Mouse (Mus musculus) CH12.LX (cell line): ENCODE data around the gene Ccl17. TPM values are rescaled to one million over a fixed set of nuclear protein-coding genes. Genes with fewer than 3 reads are reported as not detected.

Experiments
- DNase-seq: peaks from one replicate; pipeline ENCODE4 v3.0.0-alpha.2; 2013; ENCODE audit errors: extremely low read depth
- H3K27ac ChIP-seq: 2 replicates; pipeline ENCODE4 v1.5.1; 2012; ENCODE audit warnings: low read depth, mild to moderate bottlenecking, control low read depth, moderate library complexity; ENCODE audit not compliant: insufficient read depth
- H3K27me3 ChIP-seq: replicated peaks from 2 replicates; pipeline ENCODE3; 2012; ENCODE audit warnings: inconsistent platforms
- H3K36me3 ChIP-seq, 2 experiments: replicated peaks in 1 of 2; 2 replicates each; pipeline versions ENCODE3 to v1.6.1; 2012; ENCODE audit warnings: inconsistent platforms in 1 of 2, low read length in 1 of 2, mild to moderate bottlenecking in 1 of 2, mixed read lengths in 1 of 2, moderate library complexity in 1 of 2; ENCODE audit not compliant: control insufficient read depth in 1 of 2, insufficient read depth in 1 of 2
- H3K4me1 ChIP-seq, 2 experiments: 2 replicates each; pipeline ENCODE4 v1.6.1; 2012; ENCODE audit warnings: inconsistent platforms in 1 of 2, moderate library complexity in 1 of 2; ENCODE audit not compliant: insufficient read depth in 2 of 2, control insufficient read depth in 1 of 2
- H3K4me2 ChIP-seq: 2 replicates; pipeline ENCODE4 v1.6.1; 2012; ENCODE audit warnings: low read depth, mild to moderate bottlenecking, control low read depth; ENCODE audit not compliant: poor library complexity, insufficient read depth, severe bottlenecking
- H3K4me3 ChIP-seq, 3 experiments: fragments of 150-350 bp in 1 of 3; sonication (generic) in 1 of 3; replicated peaks in 1 of 3; 2 replicates each; pipeline versions ENCODE3 to v1.5.1; 2011 to 2012; ENCODE audit warnings: low read depth in 2 of 3, low read length in 2 of 3, mild to moderate bottlenecking in 2 of 3, moderate library complexity in 2 of 3, control low read depth in 1 of 3, improper control_type of control experiment in 1 of 3, inconsistent platforms in 1 of 3, mixed read lengths in 1 of 3; ENCODE audit not compliant: poor library complexity in 1 of 3
- H3K79me2 ChIP-seq: replicated peaks from 2 replicates; pipeline ENCODE4 v1.6.1; 2012; ENCODE audit warnings: mild to moderate bottlenecking, moderate library complexity; ENCODE audit not compliant: control insufficient read depth, poor library complexity, insufficient read depth, severe bottlenecking; ENCODE audit errors: extremely low read depth
- H3K9ac ChIP-seq: 2 replicates; pipeline ENCODE4 v1.6.1; 2012; ENCODE audit warnings: low read depth, mild to moderate bottlenecking, control low read depth, moderate library complexity; ENCODE audit not compliant: insufficient read depth
- H3K9me3 ChIP-seq: replicated peaks from 2 replicates; pipeline ENCODE3; 2012; ENCODE audit warnings: low read length, inconsistent platforms, mixed read lengths
- BHLHE40 ChIP-seq: IDR thresholded peaks from 2 replicates; pipeline ENCODE4 v1.6.1; 2011; ENCODE audit warnings: mild to moderate bottlenecking, low read depth, low read length, improper control_type of control experiment
- CHD1 ChIP-seq: IDR thresholded peaks from 2 replicates; pipeline ENCODE4 v1.6.1; 2012; ENCODE audit warnings: low read depth, low read length, improper control_type of control experiment, inconsistent platforms
- CTCF ChIP-seq, 2 experiments: IDR thresholded peaks in 1 of 2; conservative IDR thresholded peaks in 1 of 2; 2 replicates each; pipeline ENCODE4 v1.5.1; 2011 to 2012; ENCODE audit warnings: low read depth in 2 of 2, low read length in 2 of 2, improper control_type of control experiment in 1 of 2, inconsistent platforms in 1 of 2, mild to moderate bottlenecking in 1 of 2, moderate library complexity in 1 of 2
- E2F4 ChIP-seq: IDR thresholded peaks from 2 replicates; pipeline ENCODE4 v1.6.1; 2011; ENCODE audit warnings: low read depth, low read length, improper control_type of control experiment; ENCODE audit not compliant: insufficient replicate concordance
- ELF1 ChIP-seq: IDR thresholded peaks from 2 replicates; pipeline ENCODE4 v1.6.1; 2014; ENCODE audit warnings: low read depth, mild to moderate bottlenecking, inconsistent platforms, low read length, improper control_type of control experiment
- EP300 ChIP-seq: IDR thresholded peaks from 2 replicates; pipeline ENCODE4 v1.6.1; 2011; ENCODE audit warnings: low read length, improper control_type of control experiment
- ETS1 ChIP-seq: conservative IDR thresholded peaks from 2 replicates; pipeline ENCODE4 v1.6.1; 2012; ENCODE audit warnings: low read depth, mild to moderate bottlenecking, inconsistent platforms, low read length, improper control_type of control experiment, moderate library complexity
- GABPA ChIP-seq: IDR thresholded peaks from 2 replicates; pipeline ENCODE4 v1.6.1; 2012; ENCODE audit warnings: low read depth, low read length, improper control_type of control experiment, inconsistent platforms; ENCODE audit not compliant: insufficient replicate concordance
- HCFC1 ChIP-seq: IDR thresholded peaks from 2 replicates; pipeline ENCODE4 v1.6.1; 2012; ENCODE audit warnings: low read depth, mild to moderate bottlenecking, inconsistent platforms, low read length, improper control_type of control experiment
- IRF4 ChIP-seq: IDR thresholded peaks from 2 replicates; pipeline ENCODE4 v1.6.1; 2014; ENCODE audit warnings: low read depth, mild to moderate bottlenecking, inconsistent platforms, low read length, improper control_type of control experiment
- JUN ChIP-seq: IDR thresholded peaks from 2 replicates; pipeline ENCODE4 v1.6.1; 2011; ENCODE audit warnings: low read depth, mild to moderate bottlenecking, low read length, improper control_type of control experiment, moderate library complexity; ENCODE audit not compliant: insufficient read depth
- JUND ChIP-seq: conservative IDR thresholded peaks from 2 replicates; pipeline ENCODE4 v1.6.1; 2011; ENCODE audit warnings: low read depth, low read length, improper control_type of control experiment
- KAT2A ChIP-seq: IDR thresholded peaks from 2 replicates; pipeline ENCODE4 v1.6.1; 2012; ENCODE audit warnings: low read length, improper control_type of control experiment, inconsistent platforms; ENCODE audit not compliant: insufficient replicate concordance
- MAFK ChIP-seq: IDR thresholded peaks from 2 replicates; pipeline ENCODE4 v1.6.1; 2011; ENCODE audit warnings: low read length, improper control_type of control experiment; ENCODE audit not compliant: insufficient replicate concordance
- MAX ChIP-seq: IDR thresholded peaks from 2 replicates; pipeline ENCODE4 v1.6.1; 2011; ENCODE audit warnings: low read length, improper control_type of control experiment
- MAZ ChIP-seq: IDR thresholded peaks from 2 replicates; pipeline ENCODE4 v1.6.1; 2012; ENCODE audit warnings: low read depth, mild to moderate bottlenecking, inconsistent platforms, low read length, improper control_type of control experiment, moderate library complexity
- MEF2A ChIP-seq: IDR thresholded peaks from 2 replicates; pipeline ENCODE4 v1.6.1; 2014; ENCODE audit warnings: low read depth, mild to moderate bottlenecking, inconsistent platforms, low read length, improper control_type of control experiment, borderline replicate concordance
- MXI1 ChIP-seq: IDR thresholded peaks from 2 replicates; pipeline ENCODE4 v1.6.1; 2011; ENCODE audit warnings: mild to moderate bottlenecking, low read depth, low read length, improper control_type of control experiment
- MYC ChIP-seq: IDR thresholded peaks from 2 replicates; pipeline ENCODE4 v1.6.1; 2011; ENCODE audit warnings: low read depth, mild to moderate bottlenecking, improper control_type of control experiment, low read length
- NELFE ChIP-seq: IDR thresholded peaks from 2 replicates; pipeline ENCODE4 v1.6.1; 2011; ENCODE audit warnings: low read depth, low read length, improper control_type of control experiment
- PAX5 ChIP-seq: IDR thresholded peaks from 2 replicates; pipeline ENCODE4 v1.6.1; 2012; ENCODE audit warnings: low read length, inconsistent platforms, mixed read lengths
- POLR2A ChIP-seq: IDR thresholded peaks from 2 replicates; pipeline ENCODE4 v1.6.1; 2011; ENCODE audit warnings: low read depth, mild to moderate bottlenecking, improper control_type of control experiment, low read length
- POLR2AphosphoS2 ChIP-seq: IDR thresholded peaks from 2 replicates; pipeline ENCODE4 v1.6.1; 2011; ENCODE audit warnings: low read depth, low read length, improper control_type of control experiment
- RAD21 ChIP-seq: IDR thresholded peaks from 2 replicates; pipeline ENCODE4 v1.6.1; 2011; ENCODE audit warnings: low read depth, mild to moderate bottlenecking, low read length, improper control_type of control experiment, moderate library complexity
- RCOR1 ChIP-seq: conservative IDR thresholded peaks from 2 replicates; pipeline ENCODE4 v1.6.1; 2012; ENCODE audit warnings: low read depth, mild to moderate bottlenecking, inconsistent platforms, low read length, improper control_type of control experiment
- SIN3A ChIP-seq: IDR thresholded peaks from 2 replicates; pipeline ENCODE4 v1.6.1; 2012; ENCODE audit warnings: low read length, improper control_type of control experiment, inconsistent platforms
- SMC3 ChIP-seq: IDR thresholded peaks from 2 replicates; pipeline ENCODE4 v1.6.1; 2011; ENCODE audit warnings: low read depth, low read length, improper control_type of control experiment
- TBP ChIP-seq: conservative IDR thresholded peaks from 2 replicates; pipeline ENCODE4 v1.6.1; 2011; ENCODE audit warnings: low read depth, low read length, improper control_type of control experiment
- TCF12 ChIP-seq: IDR thresholded peaks from 2 replicates; pipeline ENCODE4 v1.6.1; 2014; ENCODE audit warnings: low read depth, mild to moderate bottlenecking, inconsistent platforms, low read length, improper control_type of control experiment
- UBTF ChIP-seq: IDR thresholded peaks from 2 replicates; pipeline ENCODE4 v1.6.1; 2012; ENCODE audit warnings: low read depth, mild to moderate bottlenecking, inconsistent platforms, low read length, improper control_type of control experiment, moderate library complexity
- USF2 ChIP-seq: conservative IDR thresholded peaks from 2 replicates; pipeline ENCODE4 v1.6.1; 2011; ENCODE audit warnings: low read depth, low read length, improper control_type of control experiment
- ZC3H11A ChIP-seq: IDR thresholded peaks from 2 replicates; pipeline ENCODE4 v1.6.1; 2012; ENCODE audit warnings: low read depth, mild to moderate bottlenecking, inconsistent platforms, low read length, improper control_type of control experiment
- ZKSCAN1 ChIP-seq: IDR thresholded peaks from 2 replicates; pipeline ENCODE4 v1.6.1; 2012; ENCODE audit warnings: low read depth, inconsistent platforms, low read length, improper control_type of control experiment, borderline replicate concordance
- ZMIZ1 ChIP-seq: IDR thresholded peaks from 2 replicates; pipeline ENCODE4 v1.6.1; 2012; ENCODE audit warnings: low read depth, mild to moderate bottlenecking, inconsistent platforms, low read length, improper control_type of control experiment
- ZNF384 ChIP-seq: IDR thresholded peaks from 2 replicates; pipeline ENCODE4 v1.6.1; 2012; ENCODE audit warnings: low read depth, low read length, improper control_type of control experiment, inconsistent platforms
- dilution Hi-C: fragments of 300-500 bp; cut with MboI; formaldehyde crosslinking; loops from 2 replicates; pipeline ENCODE4 v1.14.3; 2020; ENCODE audit warnings: low sequenced_read_pairs; ENCODE audit not compliant: extremely low pct_unique_long_range_greater_than_20kb, extremely low pct_ligation_motif_present
- in situ Hi-C: fragments of 300-500 bp; cut with MboI; formaldehyde crosslinking; loops from 3 replicates; pipeline ENCODE4 v1.14.3; 2019; ENCODE audit warnings: low sequenced_read_pairs, low pct_ligation_motif_present, low pct_unique_long_range_greater_than_20kb, mixed read lengths
- polyA plus RNA-seq: library from polyadenylated mRNA; unstranded; fragments of >175 nt; gene quantifications from 2 replicates; pipeline ENCODE4 v1.2.1, GENCODE M21; 2012; ENCODE audit warnings: low read depth; ENCODE audit not compliant: insufficient read length
- total RNA-seq, 2 experiments: library from RNA; depleted of rRNA; stranded (reverse); fragments of 300-350 nt in 1 of 2; fragments of >200 nt in 1 of 2; gene quantifications; 2 replicates each; pipeline ENCODE4 v1.2.3; 2012 to 2014

Gene Ccl17
- total and polyA plus RNA-seq, 3 experiments, result 1.3 to 2.6 (median 2.1) TPM

DNA sequence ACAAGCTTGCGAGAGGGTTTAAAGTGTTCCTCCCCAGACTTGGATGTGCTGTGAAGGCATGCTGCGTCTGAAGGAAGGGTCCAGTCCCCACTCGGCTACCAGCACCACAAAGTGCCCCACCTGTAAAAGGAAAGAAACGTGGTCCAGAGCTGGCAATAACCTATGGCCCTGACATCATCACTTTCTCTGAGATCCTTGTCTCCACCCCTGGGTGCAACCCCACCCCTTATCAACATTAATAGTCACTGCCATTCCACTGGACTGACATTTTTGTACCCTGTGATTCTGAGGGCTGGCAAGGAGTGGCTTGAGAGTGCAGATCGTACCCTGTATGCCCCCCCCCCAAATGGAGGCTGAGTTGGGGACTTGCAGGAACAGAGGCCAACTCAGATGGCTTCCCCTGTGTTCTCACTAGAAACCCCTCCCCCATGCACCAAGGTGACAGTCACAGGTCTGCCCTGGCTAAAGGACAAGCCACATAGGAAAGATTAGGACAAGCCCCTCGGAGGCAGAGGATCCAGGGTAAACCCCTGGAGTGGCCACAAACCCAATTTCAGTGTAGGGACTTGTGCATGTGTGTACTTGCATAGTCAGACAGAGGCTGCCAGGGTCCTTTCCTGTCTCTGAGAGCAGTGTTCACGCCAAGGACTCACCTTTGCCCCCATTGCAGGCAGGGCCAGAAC is 29.0 kb upstream of the Ccl17 start (continued):
- no peak for TF ChIP-seq MAFK
- no peak for TF ChIP-seq ZMIZ1
- TF ChIP-seq ETS1, result no peak; the same call in 1 of the 2 replicates
- TF ChIP-seq NELFE, result peak; percentile 63; the same call in 1 of the 2 replicates
- peak; percentile 57; the same call in 1 of the 2 replicates for TF ChIP-seq TCF12
- TF ChIP-seq KAT2A, result 0 out of 2 replicates have a peak, but pooled peaks have one; percentile 20
- no peak for TF ChIP-seq POLR2AphosphoS2

DNA sequence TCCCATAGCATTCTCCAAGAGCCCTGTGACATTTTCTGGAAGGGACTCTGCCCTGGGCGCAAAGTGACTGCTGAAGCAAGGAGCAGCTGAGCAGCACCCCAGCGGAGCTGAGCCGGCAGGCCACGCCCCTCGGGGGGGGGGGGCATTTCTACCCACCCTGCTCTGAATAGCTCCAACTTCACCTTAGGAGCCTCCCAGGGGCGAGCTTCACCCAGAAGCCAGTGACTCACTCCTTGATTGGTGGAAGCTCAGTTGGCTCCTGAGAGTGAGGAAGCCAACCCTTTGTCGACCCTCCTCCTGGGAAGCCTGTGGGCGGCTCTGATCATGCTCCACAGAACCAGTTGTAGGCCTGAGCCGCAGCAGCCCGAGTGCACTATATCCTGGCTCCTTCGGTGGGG is 28.4 kb upstream of the Ccl17 start:
- DNase-seq, result peak; percentile 97
- H3K9ac ChIP-seq, result peak overlapping the region; percentile 97
- dilution Hi-C loops (no loop called here), in situ Hi-C loops (loop anchor here (5.0 kb wide), 2 partner anchors 40 to 75 kb away; no protein-coding TSS in a partner anchor)
- H3K27me3 ChIP-seq, result no peaks in the 10 kb centered on the region
- H3K79me2 ChIP-seq, result peaks cover 2% of the 10 kb centered on the region; the same call in 1 of the 2 replicates
- peaks cover 0 to 7% of the 10 kb centered on the region in 2 experiments for H3K36me3 ChIP-seq
- peaks cover 33 to 67% of the 10 kb centered on the region in 2 experiments for H3K4me1 ChIP-seq
- peak overlapping the region; percentile 72 to 84 (median 78) for H3K4me3 ChIP-seq
- no peaks in the 10 kb centered on the region for H3K9me3 ChIP-seq
- H3K4me2 ChIP-seq, result peak overlapping the region; percentile 80
- H3K27ac ChIP-seq, result peak overlapping the region; percentile 97
- TF ChIP-seq RCOR1 (no peak), MAX (no peak), E2F4 (no peak), MAFK (no peak), EP300 (no peak), IRF4 (peak; percentile 29; the same call in 1 of the 2 replicates), MXI1 (0 out of 2 replicates have a peak, but pooled peaks have one; percentile 18), NELFE (peak; percentile 66), UBTF (no peak), GABPA (no peak), PAX5 (no peak), ZNF384 (no peak), ZC3H11A (no peak), ZMIZ1 (peak; percentile 84; the same call in 1 of the 2 replicates), JUND (no peak), ZKSCAN1 (no peak), SMC3 (no peak), RAD21 (no peak), KAT2A (no peak), MEF2A (peak; percentile 47), CTCF (conservative IDR thresholded peaks at IDR 0.05 in 1 of 2, IDR thresholded peaks at IDR 0.05 in 1 of 2; ENCODE audit: low read depth in 2 of 2, low read length in 2 of 2) (no peak), CHD1 (no peak), POLR2A (peak; percentile 83), MYC (no peak), BHLHE40 (no peak; the same call in 1 of the 2 replicates), TBP (peak; percentile 83), JUN (no peak), USF2 (no peak), TCF12 (peak; percentile 75), HCFC1 (no peak), ELF1 (peak; percentile 60; the same call in 1 of the 2 replicates), MAZ (no peak; the same call in 1 of the 2 replicates), SIN3A (peak; percentile 62; the same call in 1 of the 2 replicates), ETS1 (no peak; the same call in none of the 2 replicates), POLR2AphosphoS2 (0 out of 2 replicates have a peak, but pooled peaks have one; percentile 22)
